Mouse (Mus musculus): ENCODE data around the gene Fas. TPM values are rescaled to one million over a fixed set of nuclear protein-coding genes. Genes with fewer than 3 reads are reported as not detected.

The Fas gene
- polyA plus RNA-seq (2012; ENCODE audit: insufficient read depth, insufficient read length, low replicate concordance, missing spikeins): not detected in 2 replicates

DNA sequence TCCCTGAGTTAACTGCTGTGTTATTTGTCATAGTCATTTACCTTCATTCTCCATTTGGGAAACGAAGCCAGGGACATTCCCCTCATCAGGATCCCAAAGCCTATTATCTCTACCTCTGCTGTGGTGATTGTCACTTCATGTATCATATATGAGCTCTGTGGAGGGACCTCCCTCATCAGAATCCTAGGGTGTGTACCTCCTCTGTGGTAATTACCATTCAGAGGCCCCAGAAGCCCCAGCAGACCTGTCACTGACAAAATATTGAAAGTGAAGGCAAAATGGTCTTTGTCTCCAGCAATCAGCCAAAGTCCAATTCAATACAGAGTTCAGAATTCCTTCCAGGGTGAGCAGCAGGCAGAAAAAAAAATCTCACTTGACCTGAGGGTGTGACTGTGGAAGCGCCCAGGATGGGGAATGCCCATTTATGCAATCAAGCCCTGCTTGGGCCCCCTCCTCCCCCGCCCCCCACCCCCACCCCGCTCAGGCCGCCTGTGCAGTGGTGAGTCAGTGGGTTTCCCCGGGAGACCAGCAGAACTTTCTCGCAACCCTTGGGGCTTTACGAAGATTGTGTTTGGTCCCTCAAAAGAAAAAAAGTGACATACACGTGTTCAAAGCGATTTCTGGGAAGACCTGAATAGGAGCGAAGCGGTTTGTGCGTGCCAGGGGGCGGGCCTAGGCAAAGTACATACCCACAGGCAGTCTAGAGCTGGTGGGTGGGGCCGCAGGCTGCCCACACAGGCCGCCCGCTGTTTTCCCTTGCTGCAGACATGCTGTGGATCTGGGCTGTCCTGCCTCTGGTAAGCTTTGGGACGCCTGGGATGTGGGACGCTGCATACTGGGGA, at the start of gene Fas:
Gene Fas (plus strand): TSS at position 719 of the 842 bp plus-strand sequence.
- 3% methylated on average over 19 of the region's 19 CpGs for WGBS
- TF ChIP-seq POLR2A (IDR thresholded peaks at IDR 0.05; ENCODE audit: insufficient read depth, low read depth, low read length) (no peak), CTCF (IDR thresholded peaks at IDR 0.05; ENCODE audit: insufficient read depth, low read depth, low read length) (no peak)
- Histone ChIP-seq H3K4me3 (ENCODE audit: insufficient read depth, low read depth, low read length) (peak within 1 kb of the TSS; percentile 41), H3K27ac (ENCODE audit: insufficient read depth, low read depth, low read length) (no peak within 1 kb of the TSS), H3K4me1 (ENCODE audit: control insufficient read depth, insufficient read depth, low read length) (peaks cover 6% of the 10 kb centered on the region; the same call in 1 of the 2 replicates)

DNA sequence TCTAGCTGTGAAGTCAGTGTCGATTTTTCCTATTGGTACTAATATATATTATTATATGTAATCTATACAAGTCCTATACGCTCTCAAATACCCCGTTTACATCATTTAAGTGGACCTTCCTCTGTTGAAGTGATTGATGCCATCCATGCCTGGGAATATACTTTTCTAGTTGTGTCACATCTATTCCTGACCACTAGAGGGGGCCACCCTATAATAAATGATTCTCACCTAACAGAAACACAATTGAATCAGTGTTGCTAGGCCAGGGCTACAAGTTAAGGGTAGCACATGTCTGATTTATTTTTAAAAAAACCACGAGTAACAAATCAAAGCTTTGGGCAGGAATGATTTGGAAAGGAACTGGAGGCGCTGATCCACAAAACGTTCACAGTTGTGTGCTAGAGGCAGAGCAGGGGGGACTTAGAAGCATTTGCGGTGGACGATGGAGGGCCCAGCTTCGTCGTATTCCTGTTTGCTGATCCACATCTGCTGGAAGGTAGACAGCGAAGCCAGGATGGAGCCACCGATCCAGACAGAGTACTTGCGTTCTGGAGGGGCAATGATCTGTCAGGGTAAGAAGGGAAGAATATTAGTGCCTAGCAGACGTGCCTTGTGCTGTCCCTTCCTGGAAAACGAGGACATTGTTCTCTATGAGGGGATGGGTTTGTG, 49.1 kb upstream of the Fas start:
- no peaks in the 10 kb centered on the region for H3K4me1 ChIP-seq (ENCODE audit: control insufficient read depth, insufficient read depth, low read length)
- H3K27ac ChIP-seq (ENCODE audit: insufficient read depth, low read depth, low read length): no peak overlapping the region
- TF ChIP-seq POLR2A (IDR thresholded peaks at IDR 0.05; ENCODE audit: insufficient read depth, low read depth, low read length) (no peak), CTCF (IDR thresholded peaks at IDR 0.05; ENCODE audit: insufficient read depth, low read depth, low read length) (no peak)
- WGBS: 69% methylated on average over 15 of the region's 15 CpGs
- H3K4me3 ChIP-seq (ENCODE audit: insufficient read depth, low read depth, low read length): no peak overlapping the region

DNA sequence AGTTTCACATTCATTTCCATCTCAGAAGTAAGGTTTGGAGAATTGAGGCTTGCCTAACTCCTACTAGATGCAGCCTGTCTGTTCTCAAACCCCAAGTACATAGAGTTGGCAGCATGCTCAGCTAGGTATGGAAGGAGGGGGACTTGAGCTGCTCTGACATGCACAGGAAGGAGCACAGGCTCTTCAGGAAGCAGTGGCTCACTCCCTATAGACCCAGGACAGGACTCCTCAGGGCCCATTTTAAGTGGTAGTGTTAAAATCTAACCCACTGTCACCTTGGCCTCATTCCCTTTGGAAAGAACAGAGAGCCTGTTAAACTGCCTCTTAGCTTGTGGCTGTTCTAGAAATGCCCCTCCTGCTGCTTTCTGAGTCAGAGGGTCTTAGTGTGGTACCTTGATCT, 47.5 kb upstream of the Fas start:
- Histone ChIP-seq H3K27ac (ENCODE audit: insufficient read depth, low read depth, low read length) (no peak overlapping the region), H3K4me1 (ENCODE audit: control insufficient read depth, insufficient read depth, low read length) (no peaks in the 10 kb centered on the region), H3K4me3 (ENCODE audit: insufficient read depth, low read depth, low read length) (no peak overlapping the region)
- no peak for TF ChIP-seq POLR2A (IDR thresholded peaks at IDR 0.05; ENCODE audit: insufficient read depth, low read depth, low read length)
- TF ChIP-seq CTCF (IDR thresholded peaks at IDR 0.05; ENCODE audit: insufficient read depth, low read depth, low read length): no peak

DNA sequence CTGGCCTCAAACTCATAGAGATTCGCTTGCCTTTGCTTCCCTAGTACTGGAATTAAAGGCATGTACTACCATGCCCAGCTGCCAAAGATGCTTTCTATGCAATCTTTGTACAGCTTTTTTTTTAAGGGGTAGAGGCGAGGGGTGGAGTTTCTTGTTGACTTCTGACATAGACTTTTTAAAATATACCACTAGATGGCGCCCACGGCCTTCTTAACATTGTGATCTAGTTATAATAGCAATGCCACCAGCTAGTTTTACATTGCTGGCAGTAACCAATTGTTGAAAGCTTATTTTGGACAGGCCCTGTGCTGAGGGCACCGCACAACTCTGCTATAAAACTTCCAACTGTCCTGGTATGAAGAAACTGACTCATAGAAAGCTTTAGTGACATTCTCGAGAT, 46.4 kb upstream of the Fas start:
- TF ChIP-seq POLR2A (IDR thresholded peaks at IDR 0.05; ENCODE audit: insufficient read depth, low read depth, low read length) (no peak), CTCF (IDR thresholded peaks at IDR 0.05; ENCODE audit: insufficient read depth, low read depth, low read length) (no peak)
- Histone ChIP-seq H3K4me1 (ENCODE audit: control insufficient read depth, insufficient read depth, low read length) (no peaks in the 10 kb centered on the region), H3K27ac (ENCODE audit: insufficient read depth, low read depth, low read length) (no peak overlapping the region), H3K4me3 (ENCODE audit: insufficient read depth, low read depth, low read length) (no peak overlapping the region)
- WGBS: 10% methylated on average over 6 of the region's 6 CpGs

DNA sequence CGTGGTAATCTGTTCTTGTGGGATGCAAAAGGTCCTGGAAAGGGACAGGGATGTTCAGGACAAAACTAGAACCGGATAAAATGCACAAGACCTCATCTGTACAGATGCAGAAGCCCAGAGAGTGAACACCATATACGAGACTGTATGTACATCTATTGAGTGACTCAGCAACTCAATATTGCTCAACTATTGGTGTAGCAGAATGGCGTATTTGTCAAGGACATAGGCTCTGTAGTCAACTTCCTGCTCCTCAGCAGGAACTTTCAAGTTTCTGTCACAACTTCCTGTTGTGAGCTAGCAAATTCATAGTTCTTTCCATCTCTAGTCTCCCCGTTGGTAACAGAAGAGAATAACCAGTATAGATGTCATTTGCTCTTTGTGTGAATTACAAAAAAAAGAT, 41.9 kb upstream of the Fas start:
- WGBS: 88% methylated on average over 5 of the region's 5 CpGs
- no peak overlapping the region for H3K27ac ChIP-seq (ENCODE audit: insufficient read depth, low read depth, low read length)
- H3K4me1 ChIP-seq (ENCODE audit: control insufficient read depth, insufficient read depth, low read length): no peaks in the 10 kb centered on the region
- no peak overlapping the region for H3K4me3 ChIP-seq (ENCODE audit: insufficient read depth, low read depth, low read length)
- TF ChIP-seq POLR2A (IDR thresholded peaks at IDR 0.05; ENCODE audit: insufficient read depth, low read depth, low read length) (no peak), CTCF (IDR thresholded peaks at IDR 0.05; ENCODE audit: insufficient read depth, low read depth, low read length) (no peak)

DNA sequence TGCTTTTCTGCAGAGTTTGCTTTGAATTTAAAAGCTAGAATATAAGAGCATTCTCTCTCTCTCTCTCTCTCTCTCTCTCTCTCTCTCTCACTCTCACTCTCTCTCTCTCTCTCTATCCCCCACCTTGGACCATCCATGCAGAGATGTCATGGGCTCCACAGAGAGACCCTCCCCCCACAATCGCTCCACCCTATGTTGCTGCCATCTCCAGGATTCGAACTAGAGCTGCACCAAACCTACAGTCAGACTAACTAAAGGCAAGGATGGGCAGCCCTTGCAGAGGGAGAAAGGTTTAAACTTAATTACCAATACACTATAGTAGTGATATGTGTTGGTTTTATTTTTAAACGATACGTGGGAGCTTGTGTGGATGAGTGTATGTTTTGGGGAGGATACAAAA, 39.8 kb upstream of the Fas start:
- WGBS: 69% methylated on average over 4 of the region's 4 CpGs
- TF ChIP-seq POLR2A (IDR thresholded peaks at IDR 0.05; ENCODE audit: insufficient read depth, low read depth, low read length) (no peak), CTCF (IDR thresholded peaks at IDR 0.05; ENCODE audit: insufficient read depth, low read depth, low read length) (no peak)
- H3K4me3 ChIP-seq (ENCODE audit: insufficient read depth, low read depth, low read length): no peak overlapping the region
- no peak overlapping the region for H3K27ac ChIP-seq (ENCODE audit: insufficient read depth, low read depth, low read length)
- peaks cover 2% of the 10 kb centered on the region; the same call in 1 of the 2 replicates for H3K4me1 ChIP-seq (ENCODE audit: control insufficient read depth, insufficient read depth, low read length)

DNA sequence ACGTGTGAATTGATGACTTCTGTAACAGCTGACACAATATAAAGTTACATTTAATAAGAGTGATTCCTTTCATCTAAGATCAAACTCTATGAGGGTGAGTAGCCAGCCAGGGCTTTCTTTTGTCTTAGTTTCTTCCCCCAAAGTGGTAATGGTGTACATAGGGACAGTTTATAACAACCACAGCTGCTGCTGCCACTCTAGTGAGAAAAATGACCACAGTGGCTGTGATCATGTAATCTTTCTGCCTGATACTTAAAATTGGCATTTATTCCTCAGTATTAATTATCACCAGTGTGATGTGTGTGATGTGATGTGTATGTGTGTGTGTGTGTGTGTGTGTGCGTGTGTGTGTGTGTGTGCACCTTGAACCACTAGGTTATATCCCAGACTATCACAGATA, 38.6 kb upstream of the Fas start:
- WGBS: 85% methylated on average over 2 of the region's 2 CpGs
- TF ChIP-seq CTCF (IDR thresholded peaks at IDR 0.05; ENCODE audit: insufficient read depth, low read depth, low read length): no peak
- no peak for TF ChIP-seq POLR2A (IDR thresholded peaks at IDR 0.05; ENCODE audit: insufficient read depth, low read depth, low read length)
- Histone ChIP-seq H3K4me1 (ENCODE audit: control insufficient read depth, insufficient read depth, low read length) (peaks cover 2% of the 10 kb centered on the region; the same call in 1 of the 2 replicates), H3K27ac (ENCODE audit: insufficient read depth, low read depth, low read length) (no peak overlapping the region), H3K4me3 (ENCODE audit: insufficient read depth, low read depth, low read length) (no peak overlapping the region)

DNA sequence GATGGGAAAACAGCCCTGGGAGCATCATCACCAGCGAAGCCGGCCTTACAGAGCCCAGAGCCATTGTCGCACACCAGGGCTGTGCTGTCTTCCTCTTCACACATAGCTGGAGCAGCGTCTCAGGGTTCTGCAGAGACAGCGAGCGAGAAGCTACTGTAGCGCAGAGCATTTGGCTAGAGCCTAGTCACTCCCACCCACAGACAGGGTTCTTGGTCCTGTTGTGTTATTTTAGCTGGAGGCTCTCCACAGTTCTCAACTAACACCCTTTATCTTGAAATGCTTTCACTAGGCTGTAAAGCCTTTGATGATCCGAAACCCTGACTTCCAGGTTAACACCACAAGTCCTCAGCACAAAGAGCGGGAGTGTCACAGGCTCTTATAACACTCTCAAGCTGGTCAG, 38.0 kb upstream of the Fas start:
- no peak for TF ChIP-seq CTCF (IDR thresholded peaks at IDR 0.05; ENCODE audit: insufficient read depth, low read depth, low read length)
- TF ChIP-seq POLR2A (IDR thresholded peaks at IDR 0.05; ENCODE audit: insufficient read depth, low read depth, low read length): no peak
- 82% methylated on average over 9 of the region's 9 CpGs for WGBS
- no peak overlapping the region for H3K4me3 ChIP-seq (ENCODE audit: insufficient read depth, low read depth, low read length)
- H3K27ac ChIP-seq (ENCODE audit: insufficient read depth, low read depth, low read length): no peak overlapping the region
- peaks cover 2% of the 10 kb centered on the region; the same call in 1 of the 2 replicates for H3K4me1 ChIP-seq (ENCODE audit: control insufficient read depth, insufficient read depth, low read length)
